Mouse (Mus musculus) cerebellum, adult 8-10 months (tissue): ENCODE results near the gene Abca9.

Source experiments
- DNase-seq: peaks from one replicate; pipeline ENCODE4 v3.0.0; 2022

The Abca9 gene

DNA sequence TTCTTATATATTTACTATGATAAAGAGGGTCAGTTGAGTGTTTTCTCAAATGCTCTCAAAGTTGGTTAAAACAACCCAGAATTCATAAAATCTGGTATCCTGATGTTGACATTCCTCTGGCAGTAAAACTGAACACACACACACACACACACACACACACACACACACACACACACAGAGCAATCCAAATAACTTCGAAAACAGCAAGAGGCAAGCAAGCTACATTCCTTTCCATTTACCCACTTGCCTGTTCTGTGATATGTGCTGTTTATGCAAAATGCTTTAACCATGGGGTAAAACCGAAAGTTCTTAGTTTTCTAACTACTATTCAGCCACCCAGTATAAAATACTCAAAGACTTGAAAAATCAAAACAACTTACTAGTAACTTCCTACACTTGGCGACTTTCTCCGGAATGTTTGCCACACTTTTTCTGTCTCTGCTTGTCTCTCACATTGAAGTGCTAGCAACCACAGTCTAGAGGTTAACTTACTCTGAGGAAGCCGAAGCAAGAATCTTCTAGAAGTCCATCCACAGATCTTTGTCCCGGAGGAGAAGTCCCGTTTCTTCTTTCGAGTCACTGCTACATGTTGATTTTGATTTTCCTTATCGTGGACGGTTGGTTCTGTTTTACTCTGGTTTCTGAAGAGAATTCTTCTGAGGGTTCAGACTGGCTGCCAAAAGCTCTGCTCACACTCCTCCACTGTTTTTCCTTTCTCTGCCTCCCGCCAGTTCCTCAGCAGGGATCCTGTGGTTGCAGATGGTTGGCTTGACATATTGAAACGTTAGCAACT lies at the start of gene Abca9:
Gene Abca9, minus strand, starts transcription at position 738 of the 793 bp plus-strand sequence.
- peak; percentile 28 for DNase-seq

- DNase-seq, result no peak
These were observed 49.1 kb upstream of the Abca9 start for GRCm38 (mm10) chr11:110217118-110217517.

- no peak for DNase-seq
These were observed 35.9 kb upstream of the Abca9 start for GRCm38 (mm10) chr11:110203930-110204329.

DNA sequence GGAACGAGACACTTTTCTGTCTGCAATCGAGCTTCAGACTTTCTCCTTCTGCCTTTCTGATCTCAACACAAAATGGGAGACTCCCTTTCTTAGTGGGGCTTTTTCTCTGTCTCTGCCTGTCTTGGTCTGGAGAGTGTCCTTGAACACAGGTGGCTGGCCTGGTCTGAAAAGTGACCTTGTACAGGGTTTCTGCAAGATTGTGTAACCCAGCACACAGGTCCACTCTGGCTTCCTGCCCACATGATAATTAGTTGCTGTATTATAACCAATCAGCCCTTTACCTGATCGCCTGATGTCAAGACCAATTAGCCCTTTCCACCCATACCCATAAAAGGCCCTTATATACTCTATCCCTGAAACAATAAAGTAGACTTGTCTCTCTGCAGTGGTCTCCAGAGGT lies 30.9 kb upstream of the Abca9 start:
- DNase-seq, result no peak

DNA sequence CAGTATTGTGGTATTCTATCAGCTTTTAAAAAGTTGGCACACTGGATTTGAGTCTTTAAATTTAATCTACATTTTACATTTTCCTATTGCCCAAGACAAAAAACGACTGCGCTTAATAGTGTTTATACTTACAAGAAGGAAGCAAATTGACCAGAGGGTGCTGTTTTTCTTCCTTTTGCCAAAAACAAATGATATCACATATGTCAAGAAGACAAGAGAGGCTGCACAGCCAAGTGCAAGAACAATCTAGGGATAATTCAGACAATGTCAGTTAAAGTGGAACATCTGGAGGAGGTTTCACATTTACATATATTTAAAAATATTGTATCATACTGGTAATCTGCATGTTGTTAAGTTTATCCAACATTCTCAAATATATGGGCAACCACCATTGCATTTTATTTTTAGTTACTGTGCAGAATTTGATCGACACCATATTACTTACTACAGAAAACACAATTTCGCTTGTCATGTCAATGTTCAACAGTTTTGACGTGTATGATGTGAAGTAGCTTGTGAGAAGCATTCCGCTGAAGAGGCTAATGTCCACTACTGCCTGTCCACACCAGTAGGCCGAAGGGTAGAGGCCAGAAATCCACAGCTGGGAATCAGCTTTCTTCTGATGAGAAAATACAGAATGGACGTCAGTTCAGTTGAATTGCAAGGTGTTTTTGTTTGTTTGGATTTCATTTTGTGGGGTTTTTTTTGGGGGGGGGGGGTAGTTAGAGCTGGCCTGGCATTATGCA lies 28.7 kb upstream of the Abca9 start:
- no peak for DNase-seq

GRCm38 (mm10) chr11:110195310-110195709 lies 27.3 kb upstream of the Abca9 start:
- DNase-seq, result no peak

GRCm38 (mm10) chr11:110171212-110171611 lies 3.2 kb upstream of the Abca9 start:
- no peak for DNase-seq

GRCm38 (mm10) chr11:110165822-110166221 lies 2.2 kb downstream of the Abca9 start:
- DNase-seq, result no peak

GRCm38 (mm10) chr11:110165409-110165808 lies 2.6 kb downstream of the Abca9 start:
- DNase-seq, result no peak

- DNase-seq, result no peak
These were observed 10.9 kb downstream of the Abca9 start for GRCm38 (mm10) chr11:110157059-110157458.

DNA sequence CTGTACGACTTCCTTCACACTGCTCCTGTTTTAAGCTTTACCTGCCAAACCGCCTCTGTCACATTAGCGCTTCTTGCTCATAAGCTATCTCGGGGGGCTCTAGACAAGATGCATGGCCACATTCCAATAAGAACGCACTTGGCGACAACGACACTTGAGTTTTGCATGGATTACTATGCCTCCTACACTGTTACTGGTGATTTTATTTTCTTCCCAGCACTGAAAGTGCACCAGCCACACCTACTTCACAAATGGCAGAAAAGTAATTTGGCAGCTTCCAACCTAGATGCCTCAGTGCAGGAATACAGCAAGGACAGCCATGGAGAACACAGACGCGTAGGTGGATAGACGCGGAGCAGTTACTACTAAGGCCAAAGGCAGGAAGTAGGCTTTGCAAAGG lies 12.0 kb downstream of the Abca9 start:
- DNase-seq, result no peak

DNA sequence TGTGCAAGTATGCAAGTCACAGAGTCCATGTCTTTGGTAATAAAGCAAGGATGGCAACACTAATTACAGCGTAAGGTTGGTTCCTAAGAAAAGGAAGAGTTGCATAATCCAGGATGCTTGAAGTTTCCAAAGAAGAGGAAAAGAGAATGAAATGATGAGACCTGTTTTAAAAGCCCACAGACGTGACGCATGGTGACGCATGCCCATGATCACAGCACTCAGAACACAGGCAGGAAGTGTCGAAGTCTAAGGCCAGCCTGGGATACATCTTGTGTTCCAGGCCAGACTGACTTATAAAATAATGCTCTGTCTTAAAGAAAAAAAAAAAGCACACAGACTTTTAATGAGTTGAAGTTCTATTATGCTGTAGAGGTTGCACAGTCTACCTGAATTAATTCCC lies 20.4 kb downstream of the Abca9 start:
- DNase-seq, result no peak

DNA sequence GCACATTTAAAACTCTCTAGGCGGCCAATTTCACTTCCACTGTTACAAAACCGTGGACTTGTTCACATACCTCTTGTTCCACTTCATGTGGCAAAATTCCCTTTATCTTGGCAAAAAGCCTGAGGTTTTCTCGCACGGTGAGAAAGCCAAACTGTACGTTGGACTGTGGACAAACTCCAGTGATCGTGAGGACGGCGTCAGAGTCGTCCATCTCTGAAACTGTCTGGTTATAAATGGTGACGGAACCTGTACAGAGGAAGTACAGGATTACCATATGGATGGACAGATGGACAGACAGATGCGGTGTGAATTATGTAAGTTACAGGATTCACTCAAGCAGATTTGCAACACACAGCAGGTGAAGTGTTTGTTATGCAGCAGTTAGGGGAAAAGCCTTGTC lies 22.6 kb downstream of the Abca9 start:
- DNase-seq, result peak; percentile 5

GRCm38 (mm10) chr11:110130760-110131159 lies 37.2 kb downstream of the Abca9 start:
- DNase-seq, result no peak

DNA sequence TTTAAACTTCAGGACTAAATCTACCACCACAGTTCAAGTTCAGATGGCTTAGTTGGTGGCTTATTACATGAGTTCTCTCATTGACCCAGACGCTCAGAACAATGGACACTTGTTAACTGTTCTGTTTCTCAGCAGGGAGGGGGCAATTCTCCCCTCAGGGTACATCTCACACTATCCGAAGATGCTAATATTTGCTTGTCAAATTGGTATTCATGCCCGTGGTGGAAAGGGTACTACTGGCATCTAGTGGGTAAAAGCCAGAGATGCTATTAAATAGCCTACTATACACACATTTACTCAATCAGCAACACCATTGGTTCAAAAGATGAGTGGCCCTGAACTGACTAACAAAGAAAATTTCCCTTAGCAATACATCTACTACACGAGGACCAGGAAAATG lies 56.9 kb downstream of the Abca9 start:
- peak; percentile 8 for DNase-seq

GRCm38 (mm10) chr11:110101437-110101836 lies 66.6 kb downstream of the Abca9 start:
- DNase-seq, result no peak

DNA sequence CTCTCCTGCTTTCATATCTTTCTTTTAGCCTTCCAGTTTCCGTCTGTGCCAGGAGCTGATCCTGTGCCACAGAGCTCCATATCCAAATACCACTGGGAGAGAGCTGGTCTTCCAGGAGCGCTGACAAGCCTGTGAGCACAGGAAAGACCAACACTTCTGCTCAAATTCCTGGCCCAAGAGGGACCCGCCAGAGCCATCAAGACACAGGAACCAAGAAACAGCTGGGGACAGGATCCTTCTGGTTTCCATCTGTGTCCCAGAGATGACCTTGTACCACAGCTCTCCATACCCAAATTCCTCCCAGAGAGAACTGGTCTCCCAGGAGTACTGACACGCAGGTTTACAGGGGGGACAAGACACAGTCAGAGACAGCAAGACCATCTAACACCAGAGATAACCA lies 69.1 kb downstream of the Abca9 start:
- DNase-seq, result no peak

GRCm38 (mm10) chr11:110097465-110097864 lies 70.5 kb downstream of the Abca9 start:
- DNase-seq, result no peak

DNA sequence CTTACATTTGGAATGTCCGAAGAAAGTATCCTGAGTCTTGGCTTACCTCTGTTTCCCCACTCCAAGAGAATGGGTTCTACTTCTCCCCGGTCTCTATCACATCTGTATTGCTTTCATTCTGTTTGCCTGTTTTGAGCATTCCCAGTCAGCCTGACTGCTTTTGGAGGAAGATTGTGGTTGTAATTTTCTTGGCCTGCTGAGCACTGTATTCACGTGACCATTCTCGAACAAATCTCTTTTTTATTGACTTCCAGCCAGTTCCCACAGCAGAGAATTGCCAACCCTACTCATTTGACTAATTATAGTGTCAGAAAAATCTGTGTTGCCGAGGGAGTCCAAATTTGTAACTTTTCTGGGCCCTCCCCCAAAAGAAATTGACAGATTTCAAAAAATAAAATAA lies 72.1 kb downstream of the Abca9 start, which contains the start of gene Abca8a:
Gene Abca8a, minus strand, starts transcription at position 121 of the 400 bp plus-strand sequence.
- DNase-seq, result no peak

GRCm38 (mm10) chr11:110094846-110095380 lies 73.1 kb downstream of the Abca9 start:
- DNase-seq, result no peak

DNA sequence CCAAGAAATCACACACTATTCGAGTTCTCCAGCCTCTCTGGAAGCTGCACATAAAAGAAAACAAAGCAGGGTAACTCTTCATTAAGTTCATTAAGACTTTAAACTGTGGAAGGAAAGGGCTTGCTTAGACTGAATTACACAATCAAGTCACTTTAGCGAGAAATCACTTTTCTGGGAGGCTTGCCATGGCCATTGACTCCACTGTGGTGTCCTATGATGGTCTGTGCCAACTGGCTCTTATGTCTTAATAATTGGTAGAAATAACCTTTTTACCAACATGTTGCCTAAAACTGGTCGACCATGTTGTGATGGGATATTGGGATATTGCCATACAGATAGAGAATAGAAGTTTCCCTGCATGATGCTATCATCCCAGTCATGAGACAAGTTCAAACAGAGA lies 73.8 kb downstream of the Abca9 start:
- no peak for DNase-seq

GRCm38 (mm10) chr11:110091328-110091727 lies 76.7 kb downstream of the Abca9 start:
- no peak for DNase-seq

DNA sequence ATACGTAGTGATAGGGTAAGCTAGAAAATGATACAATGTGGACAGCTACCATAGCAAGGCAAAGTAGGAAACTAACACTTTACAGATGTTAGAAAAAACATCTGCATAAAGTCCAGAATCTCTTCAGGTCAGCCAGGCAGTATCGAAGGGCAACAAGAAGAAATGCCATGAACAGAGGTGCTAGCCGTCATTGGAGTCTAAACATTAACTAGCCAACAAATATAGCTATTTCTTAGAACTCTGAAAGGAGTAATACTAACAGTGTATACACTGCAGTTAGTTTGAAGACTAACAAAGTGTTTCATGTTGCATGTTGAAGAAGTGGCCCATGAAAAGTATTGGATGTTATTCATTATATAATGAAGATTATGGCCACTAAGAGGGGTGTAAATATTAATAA lies 95.8 kb downstream of the Abca9 start:
- DNase-seq, result no peak

DNA sequence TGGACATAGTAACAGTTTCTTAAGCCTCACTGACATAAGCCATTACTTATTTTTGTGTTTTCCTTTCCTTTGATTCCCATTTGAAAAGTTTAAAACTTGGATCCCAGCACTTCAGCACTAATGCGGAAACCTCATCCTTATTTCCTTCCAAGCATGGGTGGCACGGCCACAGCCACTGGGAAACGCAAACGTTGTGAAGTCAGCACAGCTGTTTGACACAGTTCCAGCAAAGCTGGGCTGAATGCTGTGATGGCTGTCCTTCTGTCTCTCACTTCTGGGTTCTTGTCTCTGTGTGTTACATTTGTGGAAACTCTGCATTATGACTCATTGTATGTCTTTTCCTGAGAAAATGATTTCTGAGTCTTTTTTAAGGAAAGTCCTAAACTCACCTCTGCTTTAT lies 107.0 kb downstream of the Abca9 start:
- DNase-seq, result no peak
